Mouse (Mus musculus) adrenal gland, adult 18-20 months (tissue): ENCODE measurements around the gene Shisa6. TPM values are rescaled to one million over a fixed set of nuclear protein-coding genes. Genes with fewer than 3 reads are reported as not detected.

ENCODE experiments used
- DNase-seq, 2 experiments: peaks; one replicate each; pipeline ENCODE4 v3.0.0; 2021 to 2022; ENCODE audit warnings: low spot score in 2 of 2
- long read RNA-seq, 2 experiments: library from polyadenylated mRNA; stranded (forward); transcript quantifications; one replicate each; pipeline ENCODE4 v2.0.0; 2021
- total RNA-seq, 2 experiments: library from RNA; stranded (reverse); gene quantifications; 1 replicate in 1 of 2; 2 replicates in 1 of 2; pipeline ENCODE4 v1.2.3; 2021

Gene Shisa6
- total RNA-seq: under 1 TPM; 0.43 to 0.74 TPM
- long read RNA-seq, experiment 1: 0 reads
- long read RNA-seq, experiment 2, partial matches to known transcripts: 0 of 2 reads
- long read RNA-seq, experiment 2, other reads (novel, unspliced or antisense): 2 of 2 reads

DNA sequence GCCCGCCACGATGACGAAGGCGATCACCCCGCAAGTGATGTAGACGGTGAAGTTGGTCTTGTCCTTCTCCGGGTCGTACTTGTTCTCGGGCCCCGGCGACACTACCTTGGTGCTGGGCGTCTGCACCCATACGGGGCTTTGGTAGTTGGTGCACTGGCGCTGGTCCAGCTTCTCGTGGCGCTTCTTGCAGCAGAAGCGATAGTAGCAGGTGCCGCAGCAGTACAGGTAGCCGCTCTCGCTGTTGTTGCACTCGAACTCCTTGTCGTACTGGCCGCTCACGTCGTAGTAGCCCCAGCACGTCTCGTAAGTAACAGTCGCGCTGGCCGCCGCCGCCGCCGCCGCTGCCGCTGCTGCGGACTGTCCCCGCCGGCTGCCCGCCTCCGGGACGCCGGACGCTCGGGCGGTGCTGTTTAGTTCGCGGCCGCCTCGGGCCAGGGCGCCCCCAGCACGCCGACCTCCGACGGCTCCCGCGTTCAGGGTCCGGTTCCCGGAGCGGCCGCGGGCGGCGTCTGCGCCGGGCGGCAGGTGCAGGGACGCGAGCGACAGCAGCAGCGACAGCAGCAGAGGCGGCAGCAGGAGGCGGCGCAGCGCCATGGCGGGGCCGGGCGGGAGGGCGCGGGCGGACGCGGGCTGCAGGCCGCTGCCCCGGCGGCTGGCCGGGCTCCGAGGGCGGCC lies at the start of gene Shisa6:
TSS of gene Shisa6 (minus strand) at position 594 of the 675 bp plus-strand sequence.
- peak; percentile 6 to 22 for DNase-seq

GRCm38 (mm10) chr11:66573888-66574287 lies 48.1 kb upstream of the Shisa6 start:
- no peak for DNase-seq

DNA sequence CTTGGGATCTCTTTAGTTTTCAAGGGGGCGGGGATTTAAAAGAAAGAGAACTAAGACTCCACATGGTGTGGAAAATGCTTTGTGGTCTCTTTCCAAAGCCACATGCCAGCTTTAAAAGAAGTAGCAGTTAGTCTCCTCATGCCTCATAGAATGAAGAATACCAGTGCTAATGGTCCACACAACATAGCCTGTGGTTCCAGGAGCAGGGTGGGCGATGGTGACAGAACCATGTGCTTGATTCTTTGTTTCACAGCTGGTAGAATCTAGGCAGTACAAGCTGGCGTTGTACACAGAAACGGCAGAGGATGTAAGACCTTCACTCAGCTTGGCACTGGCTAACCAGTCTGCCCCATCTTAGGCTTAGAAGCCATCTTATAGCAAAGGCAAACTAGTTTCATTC lies 43.3 kb upstream of the Shisa6 start:
- no peak for DNase-seq

DNA sequence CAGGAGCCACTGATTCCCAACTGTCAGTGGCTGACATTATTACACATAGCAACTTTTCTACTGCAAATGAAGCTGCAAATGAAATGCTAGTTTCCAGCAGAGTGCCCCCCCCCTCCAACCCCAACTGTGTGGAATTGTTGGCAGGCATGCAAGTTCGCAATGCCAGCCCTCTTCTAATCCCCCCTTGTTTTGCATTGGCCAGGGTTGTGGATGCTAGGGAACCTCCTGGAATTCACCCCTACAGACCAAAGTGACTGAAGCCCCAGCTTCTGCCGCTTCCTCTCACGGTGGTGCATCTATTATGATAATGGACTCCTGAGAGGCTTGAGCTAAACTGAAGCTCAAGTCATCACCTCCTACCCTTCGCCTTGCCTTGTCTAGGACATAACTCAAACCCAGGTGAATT lies 42.6 kb upstream of the Shisa6 start:
- no peak for DNase-seq

DNA sequence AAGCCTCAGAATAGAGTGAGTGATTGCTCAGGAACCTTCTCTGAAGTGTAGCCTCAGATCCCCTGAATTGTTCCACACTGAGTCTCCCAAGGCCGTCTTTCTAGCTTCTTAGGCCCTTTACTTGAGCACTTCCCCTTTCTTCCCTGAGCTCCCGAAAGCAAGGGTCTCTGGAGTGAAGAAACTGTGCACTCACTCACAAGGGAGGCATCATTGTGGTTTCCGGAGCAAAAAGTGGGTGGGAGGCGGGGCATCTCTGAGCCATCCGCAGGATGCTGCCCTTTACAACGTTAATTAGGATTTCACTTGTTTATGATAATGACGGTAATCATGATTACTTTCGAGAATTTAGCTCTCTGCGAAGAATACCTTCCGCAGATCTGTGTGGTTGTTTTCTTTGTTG lies 41.6 kb upstream of the Shisa6 start:
- DNase-seq: no peak

GRCm38 (mm10) chr11:66562274-66562673 lies 36.5 kb upstream of the Shisa6 start:
- DNase-seq: no peak

DNA sequence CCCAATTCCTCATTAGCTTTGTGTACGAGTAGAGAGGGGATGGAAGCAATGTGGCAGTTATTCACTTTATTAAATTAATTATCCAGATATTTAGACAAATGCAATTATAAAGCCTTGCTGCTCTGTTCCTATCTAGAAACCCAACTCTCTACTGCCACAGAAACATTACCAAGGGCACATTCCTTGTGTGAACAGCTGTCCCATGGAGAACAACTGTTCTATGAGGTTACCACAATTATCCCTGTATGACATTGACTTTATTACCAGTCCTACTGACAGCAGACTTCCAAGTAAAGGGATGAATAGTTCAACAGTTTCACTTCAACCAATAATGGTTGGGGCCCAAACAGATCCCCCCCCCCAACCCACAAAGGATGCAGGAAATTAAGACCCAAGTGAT lies 12.1 kb upstream of the Shisa6 start:
- DNase-seq: no peak

GRCm38 (mm10) chr11:66535866-66536265 lies 10.1 kb upstream of the Shisa6 start:
- no peak for DNase-seq

- DNase-seq: no peak
Measured at GRCm38 (mm10) chr11:66535156-66535555, 9.4 kb upstream of the Shisa6 start.

GRCm38 (mm10) chr11:66534291-66534690 lies 8.5 kb upstream of the Shisa6 start:
- DNase-seq: no peak

GRCm38 (mm10) chr11:66528146-66528545 lies 2.4 kb upstream of the Shisa6 start:
- no peak for DNase-seq

DNA sequence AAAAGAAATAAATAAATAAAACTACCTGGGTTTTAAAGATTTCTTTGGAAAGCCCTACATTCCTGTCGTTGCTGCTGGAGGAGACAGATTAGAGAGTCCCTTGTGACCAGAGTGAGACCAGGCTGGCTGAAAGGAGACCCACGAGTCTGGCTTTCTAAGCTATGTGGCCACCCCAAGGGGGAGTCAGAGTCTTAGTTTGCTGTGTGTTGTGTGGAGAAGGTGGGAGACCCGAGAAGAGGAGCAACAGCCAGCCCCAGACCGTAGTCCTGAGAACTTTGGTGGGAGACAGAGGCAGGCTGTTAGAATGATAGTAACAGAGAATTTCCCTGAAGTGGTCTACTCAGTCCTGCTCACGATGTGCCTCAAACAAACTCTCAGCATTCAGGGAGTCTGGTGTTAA lies 1.6 kb upstream of the Shisa6 start:
- no peak for DNase-seq

DNA sequence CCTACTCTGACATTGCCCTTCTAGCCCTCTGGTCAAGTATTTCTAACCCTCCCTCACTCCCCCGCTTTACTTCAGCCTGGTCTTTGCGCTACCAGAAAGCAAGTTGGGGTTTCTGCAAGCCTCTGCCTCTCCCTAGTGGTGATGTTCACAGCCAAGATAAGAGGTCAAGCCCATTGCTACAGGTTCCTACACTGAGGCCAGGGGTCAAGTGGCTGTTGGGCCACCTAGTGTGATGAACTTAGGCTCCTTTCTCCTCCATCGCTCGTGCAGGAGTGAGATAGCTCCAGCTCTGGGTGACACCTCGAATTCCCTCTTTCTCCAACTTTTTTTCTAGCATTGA lies 1.2 kb upstream of the Shisa6 start:
- DNase-seq: no peak

DNA sequence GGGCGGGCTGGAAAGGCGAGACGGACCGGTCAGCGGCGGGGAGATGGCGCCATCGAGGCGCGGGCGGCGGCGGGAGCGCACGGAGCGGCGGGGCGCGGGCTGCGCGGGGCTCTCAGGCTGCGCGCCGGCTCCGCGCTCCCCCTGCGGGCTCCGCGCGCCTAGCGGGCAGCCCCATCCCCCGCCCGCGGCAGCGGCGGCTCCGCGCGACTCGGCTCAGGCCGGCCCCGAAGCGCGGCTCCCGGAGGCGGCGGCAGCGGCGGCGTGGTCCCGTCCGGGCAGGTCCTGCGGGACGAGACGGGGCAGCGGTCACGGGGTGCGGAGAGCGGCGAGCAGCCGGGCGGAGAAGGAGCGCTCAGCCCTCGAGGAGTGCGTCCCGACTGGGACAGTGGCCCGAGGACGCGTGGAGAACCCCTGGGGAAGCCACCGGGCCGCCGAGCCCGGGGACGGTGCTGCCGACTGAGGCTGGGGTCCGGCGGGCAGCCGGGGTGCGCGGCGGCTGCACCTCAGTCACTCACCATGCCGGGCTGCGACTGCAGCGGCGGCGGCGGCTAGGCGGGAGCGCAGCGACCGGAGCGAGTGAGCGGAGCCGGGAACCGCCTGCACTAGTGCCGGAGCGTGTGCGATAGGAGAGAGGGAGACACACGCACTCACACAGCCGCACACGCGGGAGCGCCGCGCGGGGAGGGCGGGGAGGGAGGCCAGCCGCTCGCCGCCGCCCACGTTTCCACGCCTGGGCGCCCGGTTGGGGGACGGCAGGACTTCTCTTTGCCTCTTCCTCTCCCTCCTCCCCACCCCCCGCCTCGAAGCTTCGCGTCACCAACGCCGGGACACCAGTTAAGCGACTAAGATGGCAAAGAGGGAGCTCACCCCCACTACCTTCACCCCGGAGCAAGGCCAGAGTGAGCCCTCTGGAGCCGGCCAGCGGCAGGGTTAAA lies 549 bp upstream of the Shisa6 start:
- DNase-seq: peak; percentile 5 to 23

GRCm38 (mm10) chr11:66524251-66524650 lies 1.5 kb downstream of the Shisa6 start:
- no peak for DNase-seq

DNA sequence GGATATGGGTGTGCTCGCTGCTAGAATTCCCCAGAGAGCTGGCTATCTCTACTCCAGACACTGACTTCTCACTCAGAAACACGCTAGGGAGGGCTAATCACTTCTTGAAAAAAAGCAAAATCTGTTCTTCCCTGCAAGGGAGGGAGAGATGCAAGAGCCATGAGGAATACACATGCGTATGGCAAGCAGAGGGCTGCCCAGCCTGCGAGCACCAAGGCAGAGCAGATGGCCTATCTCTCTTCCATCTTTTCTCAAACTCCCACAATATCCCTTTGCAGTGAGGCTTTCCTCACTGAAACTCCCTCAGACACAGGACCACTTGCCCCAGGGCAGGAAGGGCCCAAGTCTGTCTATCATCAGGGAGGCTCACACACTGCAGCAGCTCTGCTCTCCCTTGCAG lies 3.4 kb downstream of the Shisa6 start:
- DNase-seq: no peak

DNA sequence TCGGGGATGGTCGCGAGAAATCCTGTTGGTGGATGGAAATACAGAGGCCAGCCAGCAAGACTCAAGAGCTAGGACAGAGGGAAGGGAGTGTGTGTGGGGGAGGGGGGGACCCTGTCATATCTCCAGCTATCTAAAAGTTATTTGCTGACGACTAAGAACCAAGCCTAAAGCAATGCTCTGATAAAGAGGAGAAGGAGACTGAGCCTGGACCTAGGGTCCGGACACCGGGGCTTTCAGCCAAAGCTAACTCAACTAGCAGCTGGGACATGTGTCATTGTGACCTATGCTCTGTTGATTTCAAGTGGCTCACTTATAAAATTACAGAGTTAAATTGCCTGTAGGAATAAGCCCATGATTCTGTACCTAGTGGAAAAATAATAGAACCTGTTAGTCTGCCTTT lies 6.4 kb downstream of the Shisa6 start:
- DNase-seq: no peak

GRCm38 (mm10) chr11:66514346-66514745 lies 11.4 kb downstream of the Shisa6 start:
- DNase-seq: no peak

- DNase-seq: no peak
Measured at GRCm38 (mm10) chr11:66500951-66501350, 24.8 kb downstream of the Shisa6 start.

DNA sequence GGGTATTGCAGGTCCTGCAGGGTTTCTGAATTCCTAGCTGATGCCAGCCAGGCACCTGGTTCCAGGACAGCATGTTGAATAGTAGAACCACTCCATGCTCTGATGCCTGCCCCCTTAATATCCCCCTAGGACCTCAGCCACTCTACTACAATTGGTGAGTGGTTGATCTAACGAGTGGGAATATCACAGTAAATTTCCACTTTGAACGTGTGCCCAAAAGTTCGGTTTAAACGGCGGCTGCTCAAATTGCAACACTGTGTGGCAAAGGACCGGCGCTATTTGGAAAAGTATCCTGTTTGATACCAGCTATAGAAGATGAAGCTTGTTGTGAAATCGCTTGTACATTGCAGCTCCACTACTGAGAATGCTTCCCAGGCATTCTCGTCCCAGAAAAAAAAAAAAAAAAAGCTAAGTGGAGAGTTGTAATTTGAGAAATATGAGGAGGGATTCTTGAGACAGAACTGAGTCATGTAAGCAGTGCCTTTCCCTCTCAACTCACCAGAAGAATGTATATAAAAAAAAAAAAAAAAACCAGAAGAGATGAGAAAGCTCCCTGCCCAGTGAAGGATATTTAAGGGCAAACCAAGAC lies 26.8 kb downstream of the Shisa6 start:
- no peak for DNase-seq

DNA sequence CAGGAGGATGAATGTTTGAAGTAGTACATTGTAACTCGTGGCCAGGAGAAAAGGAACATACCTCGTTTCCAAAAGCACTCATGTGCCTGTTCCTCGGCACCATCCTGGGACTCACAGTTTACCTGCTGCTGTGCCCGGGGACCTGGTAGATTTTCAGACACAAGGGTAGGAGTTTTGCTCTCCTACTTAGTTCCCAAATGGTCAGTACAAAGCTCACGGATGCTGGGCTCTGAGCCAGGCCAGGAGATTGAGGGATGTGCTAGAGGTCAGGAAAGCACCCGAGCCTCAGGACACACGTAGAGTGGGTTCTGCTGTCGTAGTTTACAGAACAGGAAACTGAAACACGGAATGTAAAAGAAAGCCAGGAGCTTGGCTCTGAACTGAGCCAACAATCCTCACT lies 29.5 kb downstream of the Shisa6 start:
- no peak for DNase-seq

- no peak for DNase-seq
Measured at GRCm38 (mm10) chr11:66494391-66494790, 31.4 kb downstream of the Shisa6 start.
